Mouse (Mus musculus): ENCODE measurements around the gene Btrc. TPM values are rescaled to one million over a fixed set of nuclear protein-coding genes. Genes with fewer than 3 reads are reported as not detected.
"Not testable (repeated sequence)": the region's sequence is repeated elsewhere in the genome, so short reads cannot be mapped to it uniquely, and the experiment has no call there.

The Btrc gene
- polyA plus RNA-seq, 1 experiment from 2014 or later: 40.6 TPM

DNA sequence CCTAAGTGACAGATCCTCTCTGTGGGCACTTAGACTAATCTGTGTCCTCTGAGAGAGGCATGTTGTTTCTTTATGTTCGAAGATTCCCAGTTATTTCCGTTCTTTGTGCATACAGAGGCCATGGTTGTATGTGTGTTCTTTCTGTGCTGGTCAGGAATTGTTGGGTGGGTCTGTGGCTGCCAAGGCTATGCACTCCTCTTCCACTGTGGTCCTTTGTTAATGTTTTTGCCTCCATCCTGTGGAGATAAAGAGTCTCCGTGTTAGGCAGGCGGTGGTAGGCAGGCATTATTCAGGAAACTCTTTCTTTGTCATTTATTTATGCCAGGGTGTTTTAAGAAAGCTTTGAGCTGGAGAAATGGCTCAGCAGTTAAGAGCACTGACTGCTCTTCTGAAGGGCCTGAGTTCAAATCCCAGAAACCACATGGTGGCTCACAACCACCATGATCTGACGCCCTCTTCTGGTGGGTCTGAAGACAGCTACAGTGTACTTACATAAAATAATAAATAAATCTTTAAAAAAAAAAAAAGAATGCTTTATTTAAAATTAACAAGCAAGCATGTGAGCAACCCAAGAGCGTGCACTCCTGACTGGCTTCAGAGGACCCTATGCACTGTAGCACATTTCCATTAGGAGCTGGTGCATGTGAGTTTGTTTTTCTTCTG, 67.6 kb downstream of the Btrc start:
- H3K4me3 ChIP-seq: no peak overlapping the region
- no peaks in the 10 kb centered on the region for H3K9me3 ChIP-seq
- H3K4me2 ChIP-seq: no peak overlapping the region
- no peak overlapping the region for H3K9ac ChIP-seq
- 86% methylated on average over 6 of the region's 6 CpGs for WGBS
- no peaks in the 10 kb centered on the region for H3K36me3 ChIP-seq
- no peak overlapping the region for H3K27ac ChIP-seq
- H3K27me3 ChIP-seq: no peaks in the 10 kb centered on the region
- ATAC-seq (ENCODE audit: insufficient number of reproducible peaks, low FRiP score, low TSS enrichment, low read depth): no peak
- 0 out of 2 replicates have a peak, but pooled peaks cover 2% of the 10 kb centered on the region for H3K4me1 ChIP-seq

DNA sequence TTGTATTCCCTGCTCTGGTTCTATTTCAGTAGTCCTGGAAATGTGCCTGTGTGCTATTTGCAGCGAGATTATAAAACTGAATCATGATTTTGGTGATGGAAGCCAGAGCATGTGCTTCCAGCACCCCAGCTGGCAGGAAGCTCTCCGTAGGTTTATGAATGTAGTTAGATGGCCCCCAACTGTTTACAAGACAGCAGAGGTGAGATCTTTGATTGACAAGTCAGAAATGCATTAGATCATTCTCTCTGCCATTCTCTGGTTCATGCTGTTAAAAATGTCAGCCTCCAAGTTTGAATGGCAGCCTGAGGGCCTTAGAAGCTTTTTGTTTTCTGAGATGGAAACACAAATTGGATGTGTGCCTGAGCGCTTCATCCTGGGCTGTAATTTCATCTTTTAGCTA, 68.8 kb downstream of the Btrc start:
- Histone ChIP-seq H3K27ac (no peak overlapping the region), H3K9me3 (no peaks in the 10 kb centered on the region), H3K4me1 (0 out of 2 replicates have a peak, but pooled peaks cover 2% of the 10 kb centered on the region), H3K4me3 (no peak overlapping the region), H3K4me2 (no peak overlapping the region), H3K36me3 (peaks cover 3% of the 10 kb centered on the region; the same call in 1 of the 2 replicates), H3K27me3 (no peaks in the 10 kb centered on the region), H3K9ac (no peak overlapping the region)
- no peak for ATAC-seq (ENCODE audit: insufficient number of reproducible peaks, low FRiP score, low TSS enrichment, low read depth)
- WGBS: 45% methylated on average over 3 of the region's 3 CpGs

DNA sequence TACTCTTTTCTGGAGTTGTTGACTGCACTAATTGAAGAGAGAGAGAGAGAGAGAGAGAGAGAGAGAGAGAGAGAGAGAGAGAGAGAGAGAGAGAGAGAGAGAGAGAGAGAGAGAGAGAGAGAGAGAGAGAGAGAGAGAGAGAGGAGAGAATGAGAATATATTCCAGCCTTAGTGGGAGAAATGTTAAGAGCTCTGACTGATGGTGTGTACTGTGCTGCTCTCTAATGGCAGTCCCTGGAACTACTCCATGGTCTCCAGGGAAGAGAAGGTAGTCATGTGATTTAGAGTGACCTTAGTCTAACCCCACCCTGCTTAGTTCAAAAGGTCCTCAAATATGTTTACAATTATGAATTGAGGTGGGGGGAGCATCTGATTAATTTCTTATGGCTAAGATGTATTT, 72.5 kb downstream of the Btrc start:
- not testable (repeated sequence) for H3K36me3 ChIP-seq; H3K27ac ChIP-seq; H3K4me1 ChIP-seq; ATAC-seq (ENCODE audit: insufficient number of reproducible peaks, low FRiP score, low TSS enrichment, low read depth); H3K27me3 ChIP-seq; H3K4me2 ChIP-seq; H3K4me3 ChIP-seq; H3K9me3 ChIP-seq; H3K9ac ChIP-seq

DNA sequence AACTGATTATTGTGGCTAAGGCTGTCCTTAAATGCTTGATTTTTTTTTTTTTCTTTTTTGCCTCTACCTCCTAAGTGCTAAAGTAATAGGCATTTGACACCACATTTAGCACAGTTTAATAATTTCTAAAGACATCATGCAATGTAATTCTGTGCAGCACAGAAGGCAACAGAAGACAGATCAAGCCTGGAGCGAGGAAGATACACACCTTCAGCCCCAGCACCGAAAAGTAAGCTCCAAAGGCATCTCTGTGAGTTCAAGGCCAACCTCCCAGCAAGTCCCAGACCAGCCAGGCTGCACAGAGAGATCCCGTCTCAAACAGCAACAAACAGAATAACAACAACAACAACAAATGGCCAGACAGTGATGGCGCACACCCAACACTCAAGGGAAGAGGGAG, 73.6 kb downstream of the Btrc start:
- ATAC-seq (ENCODE audit: insufficient number of reproducible peaks, low FRiP score, low TSS enrichment, low read depth): no peak
- 89% methylated on average over 4 of the region's 4 CpGs for WGBS
- Histone ChIP-seq H3K9ac (no peak overlapping the region), H3K4me1 (0 out of 2 replicates have a peak, but pooled peaks cover 5% of the 10 kb centered on the region), H3K36me3 (peaks cover 4% of the 10 kb centered on the region; the same call in 1 of the 2 replicates), H3K27me3 (no peaks in the 10 kb centered on the region), H3K4me2 (no peak overlapping the region), H3K4me3 (no peak overlapping the region), H3K9me3 (no peaks in the 10 kb centered on the region), H3K27ac (no peak overlapping the region)

DNA sequence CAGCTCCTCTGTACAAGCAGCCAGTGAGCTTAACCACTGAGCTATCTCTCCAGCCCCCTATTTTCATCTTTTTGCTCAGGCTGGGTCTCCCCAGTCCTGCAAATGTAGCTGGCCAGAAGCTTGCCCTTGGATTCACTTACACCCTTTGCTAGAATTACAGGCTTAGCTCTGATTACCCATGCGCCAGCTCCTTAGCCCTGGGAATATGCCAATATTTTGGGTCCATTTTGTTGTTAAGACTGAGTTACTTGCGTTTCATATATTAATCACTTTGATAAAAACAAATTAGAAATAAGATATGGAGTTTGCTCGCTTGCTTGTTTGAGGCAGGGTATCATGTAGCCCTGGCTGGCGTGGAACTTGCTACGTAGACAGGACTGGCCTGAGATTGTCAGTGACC, 74.7 kb downstream of the Btrc start:
- Histone ChIP-seq H3K9ac (no peak overlapping the region), H3K4me2 (no peak overlapping the region), H3K4me1 (0 out of 2 replicates have a peak, but pooled peaks cover 5% of the 10 kb centered on the region), H3K27me3 (no peaks in the 10 kb centered on the region), H3K27ac (no peak overlapping the region), H3K4me3 (no peak overlapping the region), H3K36me3 (peaks cover 4% of the 10 kb centered on the region; the same call in 1 of the 2 replicates), H3K9me3 (no peaks in the 10 kb centered on the region)
- WGBS: 90% methylated on average over 5 of the region's 5 CpGs
- no peak for ATAC-seq (ENCODE audit: insufficient number of reproducible peaks, low FRiP score, low TSS enrichment, low read depth)

DNA sequence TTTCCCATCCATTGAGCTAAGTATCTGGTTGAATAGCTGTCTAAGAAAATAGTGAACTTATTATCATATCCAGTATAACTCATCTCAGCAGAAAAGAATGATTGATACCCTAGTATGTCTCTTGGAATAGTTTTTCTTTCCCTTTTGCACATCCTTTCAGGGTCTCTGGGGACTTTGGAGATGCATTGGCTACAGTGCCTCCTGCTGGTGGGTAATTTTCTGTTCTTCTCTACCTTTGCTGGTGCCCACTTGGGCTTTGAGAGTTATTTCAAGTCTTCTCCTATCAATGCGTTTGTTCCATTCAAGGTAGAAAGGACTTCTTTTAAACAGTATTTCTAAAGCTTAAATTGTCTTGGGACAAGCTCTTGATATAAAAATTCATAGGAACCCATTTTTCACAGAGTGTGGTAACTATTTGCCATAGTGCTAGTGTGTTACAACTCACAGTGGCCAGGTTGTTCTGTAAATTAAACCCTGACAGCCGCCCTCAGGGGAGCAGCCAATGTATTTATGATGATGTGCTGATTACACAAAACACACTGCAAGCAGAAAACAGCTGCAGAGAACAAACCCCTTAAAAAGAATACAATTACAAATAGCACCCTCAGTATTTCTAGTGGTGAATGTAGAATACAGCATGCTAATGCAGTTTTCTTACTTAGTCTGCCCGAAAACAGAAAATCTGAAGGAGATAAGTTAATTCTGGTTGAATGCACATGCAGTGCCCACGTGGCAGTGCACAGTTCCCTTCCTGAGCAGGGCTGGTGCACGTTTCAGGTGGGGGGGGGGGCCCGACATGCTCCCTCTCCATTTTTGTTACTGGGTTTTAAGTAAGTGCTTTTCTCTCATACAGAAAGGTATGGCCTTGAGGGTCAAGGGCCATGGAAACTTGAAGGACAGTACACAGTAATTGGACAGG, 75.7 kb downstream of the Btrc start:
- H3K9me3 ChIP-seq: no peaks in the 10 kb centered on the region
- WGBS: 55% methylated on average over 6 of the region's 6 CpGs
- H3K27ac ChIP-seq: no peak overlapping the region
- H3K4me1 ChIP-seq: 0 out of 2 replicates have a peak, but pooled peaks cover 5% of the 10 kb centered on the region
- no peak for ATAC-seq (ENCODE audit: insufficient number of reproducible peaks, low FRiP score, low TSS enrichment, low read depth)
- H3K4me2 ChIP-seq: no peak overlapping the region
- H3K4me3 ChIP-seq: no peak overlapping the region
- H3K9ac ChIP-seq: no peak overlapping the region
- H3K27me3 ChIP-seq: no peaks in the 10 kb centered on the region
- peaks cover 4% of the 10 kb centered on the region; the same call in 1 of the 2 replicates for H3K36me3 ChIP-seq

DNA sequence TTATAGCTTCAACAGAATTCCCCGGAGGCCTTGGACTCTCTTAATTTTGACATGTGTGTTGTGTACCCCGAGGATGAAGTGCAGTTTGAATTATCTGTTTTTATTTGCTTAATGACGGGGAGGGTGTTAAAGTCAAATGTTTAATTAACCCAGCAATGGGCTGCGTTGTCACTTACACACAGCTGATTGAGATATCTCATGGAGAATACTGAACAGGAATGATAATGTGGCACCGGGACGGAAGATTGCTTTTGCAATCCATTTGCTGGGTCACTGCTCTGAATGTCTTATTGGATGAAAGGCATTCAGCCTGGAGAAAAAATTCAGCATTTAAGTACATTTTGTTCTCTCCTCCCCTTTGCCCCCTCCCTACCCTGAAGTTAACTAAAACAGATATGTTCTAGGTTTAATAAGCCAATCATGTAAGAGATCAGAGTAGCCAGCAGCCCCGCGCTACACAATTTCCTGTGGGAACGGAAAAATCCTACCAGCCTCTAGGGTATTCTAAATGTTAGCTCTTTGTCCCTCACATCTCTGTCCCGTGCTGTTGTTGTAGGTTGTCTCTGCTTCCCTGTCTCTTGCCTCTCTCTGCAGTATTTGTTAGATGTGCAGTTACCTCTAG, 77.1 kb downstream of the Btrc start:
- Histone ChIP-seq H3K9me3 (no peaks in the 10 kb centered on the region), H3K27me3 (no peaks in the 10 kb centered on the region), H3K9ac (no peak overlapping the region), H3K36me3 (peaks cover 4% of the 10 kb centered on the region; the same call in 1 of the 2 replicates), H3K4me3 (no peak overlapping the region), H3K27ac (no peak overlapping the region), H3K4me2 (no peak overlapping the region), H3K4me1 (0 out of 2 replicates have a peak, but pooled peaks cover 3% of the 10 kb centered on the region)
- WGBS: 58% methylated on average over 10 of the region's 10 CpGs
- ATAC-seq (ENCODE audit: insufficient number of reproducible peaks, low FRiP score, low TSS enrichment, low read depth): no peak

DNA sequence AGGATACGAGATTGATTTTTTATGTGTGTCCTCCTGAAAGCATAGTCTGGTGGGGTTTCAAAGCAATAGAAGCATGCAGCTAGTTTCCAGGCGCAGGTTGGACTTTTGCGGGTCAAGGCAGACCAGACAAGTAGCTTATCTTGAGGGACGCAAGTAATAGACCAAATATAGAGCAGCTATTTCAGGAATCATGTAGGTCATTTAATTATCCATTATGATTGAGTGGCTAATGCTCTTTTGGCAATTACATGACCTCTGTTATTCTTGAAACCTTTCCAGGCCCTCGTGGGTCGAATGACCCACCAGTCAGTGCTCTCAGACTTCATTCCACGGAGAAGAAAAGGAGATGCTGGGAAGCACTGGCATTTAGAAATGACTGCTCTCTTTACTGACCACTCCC, 78.2 kb downstream of the Btrc start:
- Histone ChIP-seq H3K4me2 (no peak overlapping the region), H3K4me3 (no peak overlapping the region), H3K9ac (no peak overlapping the region), H3K4me1 (0 out of 2 replicates have a peak, but pooled peaks cover 3% of the 10 kb centered on the region), H3K27me3 (no peaks in the 10 kb centered on the region), H3K27ac (no peak overlapping the region), H3K36me3 (peaks cover 4% of the 10 kb centered on the region; the same call in 1 of the 2 replicates), H3K9me3 (no peaks in the 10 kb centered on the region)
- WGBS: 52% methylated on average over 7 of the region's 7 CpGs
- no peak for ATAC-seq (ENCODE audit: insufficient number of reproducible peaks, low FRiP score, low TSS enrichment, low read depth)

DNA sequence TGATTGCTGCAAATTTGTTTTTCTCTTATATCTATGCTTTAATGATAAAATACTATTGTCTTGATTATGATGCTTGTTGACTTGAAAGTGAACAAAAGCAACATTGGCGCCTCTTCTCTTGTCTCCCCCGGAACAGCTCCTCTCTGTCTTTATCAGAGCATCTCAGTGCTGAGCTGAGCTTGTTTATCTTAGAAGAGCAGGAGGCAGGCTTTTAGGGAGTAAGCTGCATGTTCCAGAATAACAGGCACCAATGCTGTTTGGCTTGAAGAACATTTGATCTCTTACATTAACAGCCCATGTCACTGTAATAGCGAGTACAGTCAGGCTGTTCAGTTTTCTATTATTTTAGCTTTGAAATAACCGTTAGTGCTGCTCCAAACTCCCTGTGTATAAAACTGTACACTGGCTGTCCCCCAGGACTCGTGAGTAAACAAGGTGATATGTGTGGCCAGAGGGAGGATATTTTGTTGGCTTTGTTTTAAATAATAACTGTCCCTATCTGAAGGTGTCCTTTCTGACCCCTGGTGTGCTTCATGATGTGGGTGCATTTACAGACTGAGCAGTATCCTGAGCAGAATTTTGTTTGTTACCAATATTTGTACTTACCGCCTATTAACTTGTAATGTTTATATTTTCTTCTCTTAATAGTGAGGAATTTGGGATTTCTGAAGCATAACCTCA, 81.9 kb downstream of the Btrc start:
- Histone ChIP-seq H3K27me3 (no peaks in the 10 kb centered on the region), H3K4me1 (peaks cover 7% of the 10 kb centered on the region; the same call in 1 of the 2 replicates), H3K4me3 (no peak overlapping the region), H3K9me3 (no peaks in the 10 kb centered on the region), H3K9ac (no peak overlapping the region), H3K36me3 (no peaks in the 10 kb centered on the region), H3K27ac (no peak overlapping the region), H3K4me2 (no peak overlapping the region)
- no peak for ATAC-seq (ENCODE audit: insufficient number of reproducible peaks, low FRiP score, low TSS enrichment, low read depth)
- WGBS: 60% methylated on average over 6 of the region's 6 CpGs

DNA sequence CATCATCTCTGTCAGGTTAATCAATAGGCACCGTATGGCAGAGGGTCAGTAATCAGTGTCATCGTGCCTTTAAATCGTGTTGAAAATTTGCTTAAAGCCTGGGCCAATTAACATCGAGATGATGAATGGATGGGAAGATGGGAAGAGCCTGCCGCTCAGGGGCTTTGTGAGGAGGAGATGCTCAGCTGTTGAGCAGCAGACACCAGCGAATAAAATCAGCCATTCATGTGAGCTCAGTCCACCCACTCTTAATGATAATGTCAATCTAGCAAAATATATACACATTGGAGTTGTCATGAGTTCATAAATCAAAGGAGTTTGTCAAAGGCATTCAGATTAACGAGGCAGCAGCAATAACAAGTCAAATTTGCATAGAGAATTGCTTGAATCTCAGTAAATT, 83.1 kb downstream of the Btrc start:
- Histone ChIP-seq H3K4me2 (no peak overlapping the region), H3K9me3 (no peaks in the 10 kb centered on the region), H3K27me3 (no peaks in the 10 kb centered on the region), H3K27ac (no peak overlapping the region), H3K36me3 (no peaks in the 10 kb centered on the region), H3K4me1 (peaks cover 5% of the 10 kb centered on the region; the same call in 1 of the 2 replicates), H3K4me3 (no peak overlapping the region), H3K9ac (no peak overlapping the region)
- no peak for ATAC-seq (ENCODE audit: insufficient number of reproducible peaks, low FRiP score, low TSS enrichment, low read depth)
- WGBS: 52% methylated on average over 7 of the region's 7 CpGs

DNA sequence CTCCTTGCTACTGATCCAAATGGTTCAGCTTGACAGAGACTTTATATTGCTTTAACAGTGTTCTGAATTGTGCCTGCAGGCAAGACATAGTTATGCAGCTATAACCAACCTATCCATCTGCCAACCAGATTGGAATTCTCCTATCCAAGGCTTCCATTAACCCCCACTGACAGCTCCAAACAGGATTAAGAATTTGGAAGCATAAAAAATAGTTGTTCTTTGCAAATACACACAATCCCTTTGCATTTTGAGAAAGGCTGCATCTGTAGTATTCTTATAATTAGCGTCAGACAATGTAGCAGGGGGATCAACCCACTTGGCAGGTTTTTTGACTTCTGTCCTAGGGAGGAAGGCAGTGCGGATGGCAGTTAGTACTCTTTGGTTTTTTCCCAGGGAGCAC, 83.7 kb downstream of the Btrc start:
- ATAC-seq (ENCODE audit: insufficient number of reproducible peaks, low FRiP score, low TSS enrichment, low read depth): no peak
- 72% methylated on average over 2 of the region's 2 CpGs for WGBS
- no peak overlapping the region for H3K4me3 ChIP-seq
- H3K27ac ChIP-seq: no peak overlapping the region
- no peak overlapping the region for H3K4me2 ChIP-seq
- H3K9me3 ChIP-seq: no peaks in the 10 kb centered on the region
- H3K27me3 ChIP-seq: no peaks in the 10 kb centered on the region
- no peaks in the 10 kb centered on the region for H3K36me3 ChIP-seq
- no peak overlapping the region for H3K9ac ChIP-seq
- peaks cover 5% of the 10 kb centered on the region; the same call in 1 of the 2 replicates for H3K4me1 ChIP-seq

Data from limb, embryonic 15.5 days (tissue).